Mouse (Mus musculus): ENCODE results near the gene Lca5l.

Lca5l gene

GRCm38 (mm10) chr16:96112769-96113168 is 79.3 kb downstream of the Lca5l start:
- DNase-seq, result no peak

GRCm38 (mm10) chr16:96110655-96111345 is 81.3 kb downstream of the Lca5l start:
- no peak for DNase-seq

GRCm38 (mm10) chr16:96109673-96110072 is 82.4 kb downstream of the Lca5l start:
- no peak for DNase-seq
